Mouse (Mus musculus) liver, embryonic 13.5 days (tissue): ENCODE results near the gene Map7d2. TPM values are rescaled to one million over a fixed set of nuclear protein-coding genes. Genes with fewer than 3 reads are reported as not detected.
"Not testable (repeated sequence)": the region's sequence is repeated elsewhere in the genome, so short reads cannot be mapped to it uniquely, and the experiment has no call there.

Experiments
- ATAC-seq: fragments of 200-750 bp; cut with Nextera tagmentation; 2 replicates; pipeline ENCODE4 v1.8.0; 2017; ENCODE audit warnings: low read depth, mild to moderate bottlenecking, moderate number of reproducible peaks, moderate library complexity
- DNase-seq: peaks from one replicate; pipeline ENCODE4 v3.0.0; 2022
- H3K27ac ChIP-seq: fragments of 300-500 bp; sonication (generic); 2 replicates; pipeline ENCODE4 v1.5.1; 2015; ENCODE audit warnings: moderate library complexity, mild to moderate bottlenecking, inconsistent platforms
- H3K27me3 ChIP-seq: fragments of 300-500 bp; sonication (generic); 2 replicates; pipeline ENCODE4 v1.6.1; 2015; ENCODE audit warnings: mild to moderate bottlenecking, inconsistent platforms
- H3K36me3 ChIP-seq: fragments of 300-500 bp; sonication (generic); 2 replicates; pipeline ENCODE4 v1.6.1; 2015; ENCODE audit warnings: mild to moderate bottlenecking, inconsistent platforms
- H3K4me1 ChIP-seq: fragments of 300-500 bp; sonication (generic); replicated peaks from 2 replicates; pipeline ENCODE4 v1.6.1; 2015; ENCODE audit warnings: inconsistent platforms
- H3K4me2 ChIP-seq: fragments of 300-500 bp; sonication (generic); 2 replicates; pipeline ENCODE4 v1.6.1; 2015; ENCODE audit warnings: inconsistent platforms, mild to moderate bottlenecking, moderate library complexity
- H3K4me3 ChIP-seq: fragments of 300-500 bp; sonication (generic); replicated peaks from 2 replicates; pipeline ENCODE4 v1.5.1; 2015; ENCODE audit warnings: mild to moderate bottlenecking, inconsistent platforms
- H3K9ac ChIP-seq: fragments of 300-500 bp; sonication (generic); 2 replicates; pipeline ENCODE4 v1.6.1; 2015; ENCODE audit warnings: mild to moderate bottlenecking, inconsistent platforms
- H3K9me3 ChIP-seq: fragments of 300-500 bp; sonication (generic); replicated peaks from 2 replicates; pipeline ENCODE4 v1.6.1; 2016; ENCODE audit warnings: inconsistent platforms
- WGBS: fragments of 180-500 bp; shearing (Covaris S2); methylation state at CpG from one replicate; pipeline ENCODE4 v1.1.7; 2015; ENCODE audit not compliant: insufficient replicate concordance; 5-methylcytosine and 5-hydroxymethylcytosine counted together
- polyA plus RNA-seq: library from polyadenylated mRNA; unstranded; fragments of >200 nt; fragmentation: Nextera tagmentation; extraction: Ambion mirVana; gene quantifications from 2 replicates; pipeline ENCODE4 v1.2.1, GENCODE M21; 2015

Gene Map7d2
- polyA plus RNA-seq, 1 experiment from 2014 or later = 0.10 TPM

- Histone ChIP-seq H3K27ac (no peak overlapping the region), H3K27me3 (no peaks in the 10 kb centered on the region), H3K9me3 (no peaks in the 10 kb centered on the region), H3K4me1 (no peaks in the 10 kb centered on the region), H3K9ac (no peak overlapping the region), H3K4me3 (no peak overlapping the region), H3K36me3 (no peaks in the 10 kb centered on the region), H3K4me2 (no peak overlapping the region)
- 32% methylated on average over 3 of the region's 3 CpGs for WGBS
- DNase-seq = peak; percentile 3
- ATAC-seq = no peak
These were observed 27.8 kb downstream of the Map7d2 start for GRCm38 (mm10) chrX:159442128-159442527.

GRCm38 (mm10) chrX:159447133-159447532 lies 32.8 kb downstream of the Map7d2 start:
- H3K4me3 ChIP-seq = no peak overlapping the region
- H3K9ac ChIP-seq = no peak overlapping the region
- no peaks in the 10 kb centered on the region for H3K36me3 ChIP-seq
- DNase-seq (no peak), ATAC-seq (no peak)
- H3K27me3 ChIP-seq = no peaks in the 10 kb centered on the region
- H3K9me3 ChIP-seq = no peaks in the 10 kb centered on the region
- no peaks in the 10 kb centered on the region for H3K4me1 ChIP-seq
- no peak overlapping the region for H3K4me2 ChIP-seq
- WGBS = 71% methylated on average over 1 of the region's 1 CpGs
- H3K27ac ChIP-seq = no peak overlapping the region

GRCm38 (mm10) chrX:159459006-159459654 lies 44.8 kb downstream of the Map7d2 start:
- Histone ChIP-seq H3K27ac (no peak overlapping the region), H3K36me3 (no peaks in the 10 kb centered on the region), H3K9ac (no peak overlapping the region), H3K4me3 (no peak overlapping the region), H3K27me3 (peaks cover 5% of the 10 kb centered on the region; the same call in 1 of the 2 replicates), H3K4me1 (no peaks in the 10 kb centered on the region), H3K9me3 (no peaks in the 10 kb centered on the region), H3K4me2 (no peak overlapping the region)
- ATAC-seq = no peak
- DNase-seq = no peak
- 61% methylated on average over 7 of the region's 7 CpGs for WGBS

- 27% methylated on average over 1 of the region's 1 CpGs for WGBS
- ATAC-seq (peak; percentile 67), DNase-seq (no peak)
- H3K9ac ChIP-seq = no peak overlapping the region
- H3K4me3 ChIP-seq = no peak overlapping the region
- H3K9me3 ChIP-seq = no peaks in the 10 kb centered on the region
- H3K27ac ChIP-seq = no peak overlapping the region
- H3K27me3 ChIP-seq = no peaks in the 10 kb centered on the region
- peaks cover 23% of the 10 kb centered on the region for H3K4me1 ChIP-seq
- H3K36me3 ChIP-seq = no peaks in the 10 kb centered on the region
- no peak overlapping the region for H3K4me2 ChIP-seq
These were observed 60.4 kb downstream of the Map7d2 start for GRCm38 (mm10) chrX:159474799-159475198.

GRCm38 (mm10) chrX:159478243-159478940 lies 64.0 kb downstream of the Map7d2 start:
- ATAC-seq (peak; percentile 80), DNase-seq (peak; percentile 45)
- not testable (repeated sequence) for H3K4me3 ChIP-seq, H3K9ac ChIP-seq, H3K36me3 ChIP-seq, H3K27me3 ChIP-seq, H3K9me3 ChIP-seq
- WGBS = 45% methylated on average over 4 of the region's 4 CpGs
- H3K4me2 ChIP-seq = peak overlapping the region; percentile 47
- H3K27ac ChIP-seq = peak overlapping the region; percentile 80
- peaks cover 23% of the 10 kb centered on the region for H3K4me1 ChIP-seq

GRCm38 (mm10) chrX:159484247-159484646 lies 69.9 kb downstream of the Map7d2 start:
- no peaks in the 10 kb centered on the region; the same call in 1 of the 2 replicates for H3K27me3 ChIP-seq
- no peak overlapping the region for H3K27ac ChIP-seq
- 42% methylated on average over 1 of the region's 1 CpGs for WGBS
- H3K4me1 ChIP-seq = no peaks in the 10 kb centered on the region
- H3K9me3 ChIP-seq = no peaks in the 10 kb centered on the region
- H3K4me3 ChIP-seq = no peak overlapping the region
- no peak overlapping the region for H3K9ac ChIP-seq
- DNase-seq (no peak), ATAC-seq (no peak)
- no peaks in the 10 kb centered on the region for H3K36me3 ChIP-seq
- no peak overlapping the region for H3K4me2 ChIP-seq

DNA sequence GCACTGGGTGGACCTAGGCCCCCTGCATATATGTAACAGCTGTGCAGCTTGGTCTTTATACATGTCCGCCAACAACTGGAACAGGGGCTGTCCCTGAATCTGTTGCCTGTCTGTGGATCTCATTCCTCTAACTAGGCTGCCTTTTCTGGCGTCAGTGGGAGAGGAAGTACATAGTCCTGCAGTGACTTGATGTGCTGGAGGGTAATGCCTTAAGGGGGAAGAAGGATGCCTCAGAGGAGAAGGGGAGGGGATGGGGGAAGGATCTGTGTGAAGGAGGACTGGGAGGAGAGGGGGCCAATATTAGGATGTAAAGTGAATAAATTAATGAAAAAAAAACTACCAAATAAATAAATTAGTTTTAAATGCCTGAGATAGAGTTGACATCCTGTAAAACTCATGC lies 88.8 kb downstream of the Map7d2 start:
- ATAC-seq = no peak
- H3K9ac ChIP-seq = no peak overlapping the region
- no peak overlapping the region for H3K4me2 ChIP-seq
- no peak overlapping the region for H3K4me3 ChIP-seq
- DNase-seq = no peak
- H3K27me3 ChIP-seq = no peaks in the 10 kb centered on the region
- H3K4me1 ChIP-seq = no peaks in the 10 kb centered on the region
- WGBS = 25% methylated on average over 2 of the region's 2 CpGs
- H3K9me3 ChIP-seq = no peaks in the 10 kb centered on the region
- no peaks in the 10 kb centered on the region for H3K36me3 ChIP-seq
- no peak overlapping the region for H3K27ac ChIP-seq

- no peaks in the 10 kb centered on the region for H3K36me3 ChIP-seq
- H3K9ac ChIP-seq = no peak overlapping the region
- no peak for ATAC-seq
- H3K27me3 ChIP-seq = no peaks in the 10 kb centered on the region
- H3K4me3 ChIP-seq = peak overlapping the region; percentile 19
- H3K27ac ChIP-seq = no peak overlapping the region
- H3K4me1 ChIP-seq = no peaks in the 10 kb centered on the region
- WGBS = 46% methylated on average over 19 of the region's 19 CpGs
- no peak for DNase-seq
- no peak overlapping the region for H3K4me2 ChIP-seq
- H3K9me3 ChIP-seq = no peaks in the 10 kb centered on the region
These were observed 94.1 kb downstream of the Map7d2 start for GRCm38 (mm10) chrX:159508331-159509036.

DNA sequence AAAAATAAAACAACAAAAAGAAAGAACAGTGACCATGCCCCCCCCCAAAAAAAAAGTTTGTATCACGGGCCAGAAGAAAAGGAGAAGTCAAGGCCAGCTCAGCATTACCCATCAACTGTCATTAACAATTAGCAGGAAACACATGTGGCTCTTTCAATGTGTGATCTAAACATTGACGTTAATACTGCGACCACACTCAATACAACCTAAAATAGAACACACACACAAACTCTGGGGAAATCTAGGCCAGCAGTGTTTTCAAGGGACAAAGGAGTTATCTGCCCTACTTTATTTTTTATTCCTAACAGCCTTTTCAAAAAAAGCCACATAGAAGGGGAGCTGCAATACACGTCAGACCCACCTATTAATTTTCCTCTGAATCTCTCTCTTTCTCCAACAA lies 94.7 kb downstream of the Map7d2 start:
- H3K4me1 ChIP-seq = no peaks in the 10 kb centered on the region
- no peak overlapping the region for H3K4me3 ChIP-seq
- H3K27me3 ChIP-seq = no peaks in the 10 kb centered on the region
- ATAC-seq (no peak), DNase-seq (no peak)
- no peaks in the 10 kb centered on the region for H3K36me3 ChIP-seq
- WGBS = 18% methylated on average over 4 of the region's 4 CpGs
- no peak overlapping the region for H3K27ac ChIP-seq
- H3K9ac ChIP-seq = no peak overlapping the region
- no peak overlapping the region for H3K4me2 ChIP-seq
- H3K9me3 ChIP-seq = no peaks in the 10 kb centered on the region

DNA sequence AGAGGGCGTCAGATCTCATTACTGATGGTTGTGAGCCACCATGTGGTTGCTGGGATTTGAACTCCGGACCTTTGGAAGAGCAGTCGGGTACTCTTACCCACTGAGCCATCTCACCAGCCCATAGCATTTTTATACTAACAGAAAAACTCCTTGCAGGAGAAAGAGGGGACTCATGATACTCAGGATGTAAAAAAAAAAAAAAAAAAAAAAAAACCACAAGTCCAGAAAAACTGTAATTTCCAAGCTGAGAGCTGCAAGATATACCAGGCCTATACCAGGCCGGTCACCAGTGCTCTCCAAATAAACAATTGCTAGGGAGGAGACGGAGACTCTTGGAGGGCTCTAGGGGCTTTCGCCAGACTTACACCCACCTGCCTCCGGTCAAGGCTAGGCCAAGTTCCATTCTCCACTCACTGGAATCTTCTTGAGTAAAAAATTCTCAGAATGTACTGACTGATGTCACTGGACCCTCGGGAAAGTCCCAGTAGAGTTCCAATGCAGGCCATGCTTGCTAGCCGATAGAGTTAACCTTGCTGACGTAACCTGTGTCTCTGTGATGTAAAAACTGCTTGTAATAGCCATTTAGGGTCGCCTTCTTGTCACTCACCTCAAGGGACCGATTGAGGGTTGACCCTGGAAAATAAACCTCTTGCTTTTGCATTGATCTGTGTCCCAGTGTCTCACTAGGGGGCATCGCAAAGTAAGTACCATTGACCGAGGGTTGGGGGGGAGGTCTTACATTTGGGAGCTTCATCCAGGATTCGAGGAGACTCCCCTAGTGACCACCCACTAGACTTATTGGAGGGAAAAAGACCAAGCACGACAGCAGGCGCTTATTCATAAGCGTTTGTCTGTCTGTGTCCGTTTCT lies 95.7 kb downstream of the Map7d2 start:
- Histone ChIP-seq H3K36me3 (no peaks in the 10 kb centered on the region), H3K4me3 (peak overlapping the region; percentile 28), H3K4me1 (no peaks in the 10 kb centered on the region), H3K27me3 (no peaks in the 10 kb centered on the region), H3K9ac (no peak overlapping the region), H3K27ac (no peak overlapping the region), H3K4me2 (peak overlapping the region; percentile 36), H3K9me3 (no peaks in the 10 kb centered on the region)
- ATAC-seq = no peak
- DNase-seq = no peak
- WGBS = 64% methylated on average over 19 of the region's 19 CpGs

- H3K4me2 ChIP-seq = peak overlapping the region; percentile 36
These were observed 96.3 kb downstream of the Map7d2 start for GRCm38 (mm10) chrX:159510716-159511051.

More at GRCm38 (mm10) chrX:159510716-159511051, 96.3 kb downstream of the Map7d2 start:
- DNase-seq = no peak
- no peak for ATAC-seq
- no peaks in the 10 kb centered on the region for H3K4me1 ChIP-seq
- no peaks in the 10 kb centered on the region for H3K9me3 ChIP-seq
- no peak overlapping the region for H3K27ac ChIP-seq
- no peak overlapping the region for H3K9ac ChIP-seq
- no peaks in the 10 kb centered on the region for H3K36me3 ChIP-seq
- no peaks in the 10 kb centered on the region for H3K27me3 ChIP-seq
- 56% methylated on average over 9 of the region's 9 CpGs for WGBS
- peak overlapping the region; percentile 28 for H3K4me3 ChIP-seq
